Mouse (Mus musculus): ENCODE measurements around the gene 0610030E20Rik.

GRCm38 (mm10) chr6:72355066-72355911 is 8.2 kb downstream of the 0610030E20Rik start, which contains the start of gene Tmem150a:
- 0 out of 2 replicates have a peak, but pooled peaks have one; percentile 64 for TF ChIP-seq EP300 (IDR thresholded peaks at IDR 0.05; ENCODE audit: insufficient read depth, low read depth, low read length)
- peak; percentile 71 for TF ChIP-seq CTCF (IDR thresholded peaks at IDR 0.05)
- TF ChIP-seq POLR2A (IDR thresholded peaks at IDR 0.05; ENCODE audit: insufficient read depth, low read depth, low read length) = peak; percentile 54; the same call in 1 of the 2 replicates

Measured in heart, adult 2 months (tissue).